Mouse (Mus musculus) liver, embryonic 14.5 days (tissue): ENCODE results near the gene Trpm2. TPM values are rescaled to one million over a fixed set of nuclear protein-coding genes. Genes with fewer than 3 reads are reported as not detected.
"Not testable (repeated sequence)": the region's sequence is repeated elsewhere in the genome, so short reads cannot be mapped to it uniquely, and the experiment has no call there.

Experiments used
- ATAC-seq: fragments of 200-750 bp; cut with Nextera tagmentation; 2 replicates; pipeline ENCODE4 v1.8.0; 2017; ENCODE audit warnings: moderate number of reproducible peaks, mild to moderate bottlenecking, moderate library complexity; ENCODE audit not compliant: insufficient read depth
- DNase-seq, 3 experiments: peaks; one replicate each; pipeline ENCODE4 v3.0.0-alpha.2; 2012 to 2013; ENCODE audit warnings: low read depth in 3 of 3, low spot score in 3 of 3
- H3K27ac ChIP-seq: fragments of 300-500 bp; sonication (generic); 2 replicates; pipeline ENCODE4 v1.5.1; 2014; ENCODE audit warnings: moderate library complexity, mild to moderate bottlenecking, control low read depth, inconsistent platforms
- H3K27me3 ChIP-seq: fragments of 300-500 bp; sonication (generic); 2 replicates; pipeline ENCODE4 v1.6.1; 2014; ENCODE audit warnings: mild to moderate bottlenecking, low read length, moderate library complexity; ENCODE audit not compliant: control insufficient read depth, insufficient read depth
- H3K36me3 ChIP-seq: fragments of 300-500 bp; sonication (generic); replicated peaks from 2 replicates; pipeline ENCODE4 v1.6.1; 2014; ENCODE audit warnings: low read depth; ENCODE audit not compliant: control insufficient read depth, insufficient read depth
- H3K4me1 ChIP-seq, 2 experiments: fragments of 200-500 bp in 1 of 2; fragments of 300-500 bp in 1 of 2; sonication (generic) in 1 of 2; replicated peaks; 2 replicates each; pipeline ENCODE4 v1.6.1; 2012 to 2014; ENCODE audit warnings: antibody characterized with exemption in 1 of 2, inconsistent platforms in 1 of 2, low read length in 1 of 2; ENCODE audit not compliant: control insufficient read depth in 2 of 2, insufficient read depth in 2 of 2
- H3K4me2 ChIP-seq: fragments of 300-500 bp; sonication (generic); 2 replicates; pipeline ENCODE4 v1.6.1; 2014; ENCODE audit warnings: low read depth, mild to moderate bottlenecking, control low read depth, moderate library complexity
- H3K4me3 ChIP-seq, 2 experiments: fragments of 200-500 bp in 1 of 2; fragments of 300-500 bp in 1 of 2; sonication (generic) in 1 of 2; 2 replicates each; pipeline ENCODE4 v1.5.1; 2012 to 2014; ENCODE audit warnings: low read depth in 2 of 2, low read length in 2 of 2, mild to moderate bottlenecking in 2 of 2, control low read depth in 1 of 2, inconsistent platforms in 1 of 2, moderate library complexity in 1 of 2; ENCODE audit not compliant: insufficient read depth in 1 of 2
- H3K9ac ChIP-seq: fragments of 300-500 bp; sonication (generic); replicated peaks from 2 replicates; pipeline ENCODE4 v1.6.1; 2014; ENCODE audit warnings: mild to moderate bottlenecking, control low read depth, moderate library complexity
- H3K9me3 ChIP-seq: fragments of 300-500 bp; sonication (generic); 2 replicates; pipeline ENCODE4 v1.6.1; 2016; ENCODE audit warnings: low read length, mixed read lengths; ENCODE audit not compliant: control insufficient read depth
- CTCF ChIP-seq: IDR thresholded peaks from 2 replicates; pipeline ENCODE4 v1.5.1; 2016; ENCODE audit warnings: antibody characterized with exemption, low read depth, control low read depth
- EP300 ChIP-seq: IDR thresholded peaks from 2 replicates; pipeline ENCODE4 v1.6.1; 2016; ENCODE audit warnings: antibody characterized with exemption, low read depth
- WGBS: fragments of 180-500 bp; shearing (Covaris S2); extraction: QIAGEN DNeasy Blood & Tissue Kit; methylation state at CpG from one replicate; pipeline ENCODE4 v1.1.7; 2014; ENCODE audit not compliant: insufficient replicate concordance; 5-methylcytosine and 5-hydroxymethylcytosine counted together
- polyA plus RNA-seq, 2 experiments: library from polyadenylated mRNA; depleted of rRNA in 1 of 2; stranded (reverse) in 1 of 2; unstranded in 1 of 2; fragments of >200 nt; fragmentation: Nextera tagmentation in 1 of 2; extraction: Ambion mirVana in 1 of 2; gene quantifications; 2 replicates each; pipeline versions ENCODE4 v1.2.1 to v1.2.3; 2012 to 2014

The Trpm2 gene
- polyA plus RNA-seq (2012; rRNA removed): 1.1 TPM in 2 replicates
- 1.4 and 1.5 TPM in 2 replicates for polyA plus RNA-seq (2014; fragmentation: Nextera tagmentation; extraction: Ambion mirVana)

GRCm38 (mm10) chr10:77970481-77970880 lies at the start of gene Trpm2:
Gene Trpm2, minus strand, starts transcription at chr10:77970563.
- Histone ChIP-seq H3K4me2 (no peak within 1 kb of the TSS), H3K9me3 (no peaks in the 10 kb centered on the region), H3K27ac (no peak within 1 kb of the TSS), H3K9ac (no peak within 1 kb of the TSS), H3K27me3 (peaks cover 15% of the 10 kb centered on the region), H3K4me1 (peaks cover 0 to 6% of the 10 kb centered on the region in 2 experiments; a peak in 2 of 4 replicates), H3K36me3 (no peaks in the 10 kb centered on the region), H3K4me3 (no peak within 1 kb of the TSS)
- ATAC-seq (no peak), DNase-seq (no peak)
- no peak for TF ChIP-seq EP300
- TF ChIP-seq CTCF: no peak
- 24% methylated on average over 6 of the region's 6 CpGs for WGBS

DNA sequence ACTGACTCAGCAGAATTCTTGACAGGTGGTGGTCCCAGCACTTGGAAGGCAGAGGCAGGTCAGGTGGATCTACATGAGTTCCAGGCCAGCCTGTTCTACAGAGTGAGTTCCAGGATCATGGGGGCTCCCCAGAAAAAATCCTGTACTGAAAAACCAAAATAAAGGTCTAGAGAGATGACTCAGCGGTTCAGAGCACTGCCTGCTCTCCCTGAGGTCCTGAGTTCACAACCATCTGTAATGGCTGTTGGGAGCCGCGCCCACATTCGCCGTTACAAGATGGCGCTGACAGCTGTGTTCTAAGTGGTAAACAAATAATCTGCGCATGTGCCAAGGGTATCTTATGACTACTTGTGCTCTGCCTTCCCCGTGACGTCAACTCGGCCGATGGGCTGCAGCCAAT lies 49.6 kb upstream of the Trpm2 start:
- H3K4me3 ChIP-seq, H3K9me3 ChIP-seq, DNase-seq, H3K36me3 ChIP-seq, ATAC-seq, H3K4me2 ChIP-seq, H3K27me3 ChIP-seq, H3K9ac ChIP-seq, H3K27ac ChIP-seq: not testable (repeated sequence)
- WGBS: 91% methylated on average over 6 of the region's 11 CpGs
- H3K4me1 ChIP-seq: peaks cover 2 to 11% of the 10 kb centered on the region in 2 experiments

- H3K4me2 ChIP-seq: no peak overlapping the region
- H3K4me1 ChIP-seq: peaks cover 2 to 11% of the 10 kb centered on the region in 2 experiments
- TF ChIP-seq CTCF (no peak), EP300 (no peak)
- no peak for ATAC-seq
- no peaks in the 10 kb centered on the region for H3K36me3 ChIP-seq
- no peak overlapping the region for H3K27ac ChIP-seq
- H3K9me3 ChIP-seq: no peaks in the 10 kb centered on the region
- no peak overlapping the region for H3K4me3 ChIP-seq
- H3K9ac ChIP-seq: no peak overlapping the region
- 69% methylated on average over 4 of the region's 4 CpGs for WGBS
- no peaks in the 10 kb centered on the region for H3K27me3 ChIP-seq
- DNase-seq: no peak
These were observed 48.9 kb upstream of the Trpm2 start for GRCm38 (mm10) chr10:78019291-78019690.

DNA sequence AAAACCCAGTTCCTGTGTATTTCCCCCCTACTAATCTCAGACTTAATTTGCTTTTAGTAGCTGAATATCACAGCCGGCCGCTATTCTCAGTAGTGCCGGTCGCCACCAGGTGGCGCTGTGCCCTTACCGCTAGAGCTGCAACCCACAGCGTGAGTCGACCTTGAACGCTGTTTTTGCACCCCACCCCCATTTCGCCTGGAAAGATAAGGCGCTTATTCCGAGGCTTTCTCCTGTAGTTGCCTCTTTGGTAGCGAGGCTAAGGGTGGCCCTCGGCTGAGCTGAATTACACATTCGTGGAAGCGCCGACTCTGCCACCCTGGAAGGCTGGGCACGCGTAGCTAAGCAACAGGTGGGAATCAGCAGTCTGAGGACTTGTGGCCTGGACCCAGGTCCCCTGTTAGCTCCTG lies 48.4 kb upstream of the Trpm2 start:
- H3K4me2 ChIP-seq: peak overlapping the region; percentile 65
- peak; percentile 72; the same call in 1 of the 2 replicates for ATAC-seq
- H3K4me3 ChIP-seq: peak overlapping the region in 1 of 2 experiments; percentile 50; a peak in 2 of 4 replicates
- no peaks in the 10 kb centered on the region for H3K27me3 ChIP-seq
- peak; percentile 99 for TF ChIP-seq CTCF
- TF ChIP-seq EP300: no peak
- DNase-seq: peak; percentile 71 to 73 (median 73)
- H3K36me3 ChIP-seq: no peaks in the 10 kb centered on the region
- 17% methylated on average over 19 of the region's 19 CpGs for WGBS
- peaks cover 2 to 11% of the 10 kb centered on the region in 2 experiments for H3K4me1 ChIP-seq
- no peak overlapping the region for H3K9ac ChIP-seq
- no peaks in the 10 kb centered on the region for H3K9me3 ChIP-seq
- no peak overlapping the region for H3K27ac ChIP-seq

DNA sequence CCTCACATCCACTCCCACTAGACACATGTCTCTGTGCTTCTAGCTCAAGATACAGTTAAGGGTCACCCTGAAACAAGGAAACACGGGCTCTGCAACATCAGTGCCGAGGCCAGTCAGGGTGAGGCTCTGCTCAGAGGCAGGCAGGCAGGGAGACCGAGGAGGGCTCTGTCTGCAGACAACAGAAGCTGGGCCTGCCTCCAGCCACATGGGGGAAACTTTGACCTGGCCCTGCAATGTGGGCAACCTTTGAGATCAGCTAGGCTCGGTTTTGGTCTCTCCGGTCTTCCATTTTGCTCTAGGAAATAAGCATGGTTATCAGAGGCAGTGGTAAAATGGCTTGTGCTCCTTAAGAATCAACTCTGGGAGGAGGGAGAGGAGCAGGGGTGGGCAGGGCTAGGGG lies 46.0 kb upstream of the Trpm2 start:
- H3K27ac ChIP-seq: no peak overlapping the region
- no peak overlapping the region for H3K4me3 ChIP-seq
- no peaks in the 10 kb centered on the region for H3K36me3 ChIP-seq
- 44% methylated on average over 5 of the region's 5 CpGs for WGBS
- DNase-seq (no peak), ATAC-seq (no peak)
- H3K27me3 ChIP-seq: no peaks in the 10 kb centered on the region
- H3K9me3 ChIP-seq: no peaks in the 10 kb centered on the region
- TF ChIP-seq EP300 (no peak), CTCF (no peak)
- peaks cover 2 to 11% of the 10 kb centered on the region in 2 experiments for H3K4me1 ChIP-seq
- H3K4me2 ChIP-seq: no peak overlapping the region
- no peak overlapping the region for H3K9ac ChIP-seq
